Mouse (Mus musculus) ES-Bruce4 (cell line): ENCODE data around the gene Cd80. TPM values are rescaled to one million over a fixed set of nuclear protein-coding genes. Genes with fewer than 3 reads are reported as not detected.

Experiments used
- H3K27ac ChIP-seq: 2 replicates; pipeline ENCODE4 v1.5.1; 2012; ENCODE audit warnings: low read length, inconsistent platforms; ENCODE audit not compliant: insufficient read depth
- H3K27me3 ChIP-seq: 2 replicates; pipeline ENCODE4 v1.6.1; 2012; ENCODE audit warnings: mild to moderate bottlenecking, low read length, inconsistent platforms; ENCODE audit not compliant: control insufficient read depth, poor library complexity, insufficient read depth, severe bottlenecking
- H3K36me3 ChIP-seq: 2 replicates; pipeline ENCODE4 v1.6.1; 2012; ENCODE audit warnings: inconsistent platforms, mild to moderate bottlenecking, low read length, moderate library complexity; ENCODE audit not compliant: control insufficient read depth, poor library complexity, insufficient read depth, severe bottlenecking
- H3K4me1 ChIP-seq: one replicate; pipeline ENCODE4 v1.8.1; 2011; ENCODE audit warnings: low read length; ENCODE audit not compliant: control insufficient read depth, insufficient read depth
- H3K4me3 ChIP-seq: 2 replicates; pipeline ENCODE4 v1.5.1; 2011; ENCODE audit warnings: low read depth, mild to moderate bottlenecking, low read length
- H3K9ac ChIP-seq: 2 replicates; pipeline ENCODE4 v1.6.1; 2012; ENCODE audit warnings: low read depth, mild to moderate bottlenecking, inconsistent platforms; ENCODE audit not compliant: poor library complexity, severe bottlenecking
- H3K9me3 ChIP-seq: replicated peaks from 2 replicates; pipeline ENCODE4 v1.6.1; 2012; ENCODE audit warnings: mild to moderate bottlenecking, low read length, inconsistent platforms; ENCODE audit not compliant: control insufficient read depth, poor library complexity, insufficient read depth, severe bottlenecking
- CTCF ChIP-seq: IDR thresholded peaks from one replicate; pipeline ENCODE4 v1.8.1; 2011; ENCODE audit warnings: low read depth, low read length
- EP300 ChIP-seq: IDR thresholded peaks from 2 replicates; pipeline ENCODE4 v1.6.1; 2011; ENCODE audit warnings: low read depth, low read length; ENCODE audit not compliant: insufficient read depth
- POLR2A ChIP-seq: IDR thresholded peaks from one replicate; pipeline ENCODE4 v1.8.1; 2011; ENCODE audit warnings: low read length; ENCODE audit not compliant: insufficient read depth
- polyA plus RNA-seq: library from polyadenylated mRNA; stranded (reverse); fragments of >200 nt; gene quantifications from 2 replicates; pipeline ENCODE4 v1.2.4, GENCODE M21; 2011; ENCODE audit warnings: low read depth; ENCODE audit not compliant: missing spikeins, insufficient read depth, insufficient read length

Cd80 gene
- polyA plus RNA-seq, 1 experiment: 1.3 TPM

GRCm38 (mm10) chr16:38458600-38459280 is 3.4 kb downstream of the Cd80 start:
- no peak for TF ChIP-seq CTCF
- TF ChIP-seq EP300: 0 out of 2 replicates have a peak, but pooled peaks have one; percentile 55
- H3K9ac ChIP-seq: no peak overlapping the region
- peak overlapping the region; percentile 76 for H3K27ac ChIP-seq
- no peaks in the 10 kb centered on the region for H3K27me3 ChIP-seq
- peaks cover 6% of the 10 kb centered on the region for H3K4me1 ChIP-seq
- H3K9me3 ChIP-seq: no peaks in the 10 kb centered on the region
- H3K36me3 ChIP-seq: no peaks in the 10 kb centered on the region
- no peak overlapping the region for H3K4me3 ChIP-seq

GRCm38 (mm10) chr16:38459990-38460389 is 4.6 kb downstream of the Cd80 start:
- Histone ChIP-seq H3K9ac (no peak overlapping the region), H3K9me3 (no peaks in the 10 kb centered on the region), H3K4me3 (no peak overlapping the region), H3K27ac (no peak overlapping the region), H3K4me1 (peaks cover 6% of the 10 kb centered on the region), H3K27me3 (no peaks in the 10 kb centered on the region), H3K36me3 (no peaks in the 10 kb centered on the region)
- no peak for TF ChIP-seq CTCF
- TF ChIP-seq POLR2A: no peak
- TF ChIP-seq EP300: no peak

- Histone ChIP-seq H3K27me3 (no peaks in the 10 kb centered on the region), H3K4me1 (peaks cover 2% of the 10 kb centered on the region), H3K27ac (no peak overlapping the region), H3K9me3 (no peaks in the 10 kb centered on the region), H3K36me3 (no peaks in the 10 kb centered on the region), H3K9ac (no peak overlapping the region), H3K4me3 (no peak overlapping the region)
- no peak for TF ChIP-seq CTCF
- no peak for TF ChIP-seq EP300
- TF ChIP-seq POLR2A: no peak
Measured at GRCm38 (mm10) chr16:38461749-38462148, 6.4 kb downstream of the Cd80 start.

DNA sequence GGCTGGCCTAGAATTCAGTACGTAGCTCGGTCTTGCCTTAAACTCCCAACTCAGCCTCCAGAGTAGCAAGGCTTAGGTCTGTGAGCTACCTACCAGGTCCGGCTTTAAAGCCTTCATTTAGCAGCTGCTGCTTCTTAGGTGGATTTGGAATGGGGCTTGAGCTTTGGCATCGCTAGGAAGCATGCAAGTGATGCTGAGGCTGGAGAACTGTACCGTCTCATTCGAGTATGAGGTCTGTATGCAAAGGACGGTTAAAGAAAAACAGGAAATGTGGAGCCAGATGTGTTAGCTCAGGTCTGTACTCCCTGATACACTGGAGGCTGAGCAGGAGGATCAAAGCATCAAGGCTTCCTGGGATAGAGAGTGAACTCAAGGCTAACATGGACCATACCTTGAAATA is 6.8 kb downstream of the Cd80 start:
- TF ChIP-seq POLR2A (no peak), EP300 (no peak), CTCF (no peak)
- peaks cover 2% of the 10 kb centered on the region for H3K4me1 ChIP-seq
- H3K9ac ChIP-seq: no peak overlapping the region
- H3K9me3 ChIP-seq: no peaks in the 10 kb centered on the region
- H3K27me3 ChIP-seq: no peaks in the 10 kb centered on the region
- H3K4me3 ChIP-seq: no peak overlapping the region
- H3K27ac ChIP-seq: no peak overlapping the region
- H3K36me3 ChIP-seq: no peaks in the 10 kb centered on the region

DNA sequence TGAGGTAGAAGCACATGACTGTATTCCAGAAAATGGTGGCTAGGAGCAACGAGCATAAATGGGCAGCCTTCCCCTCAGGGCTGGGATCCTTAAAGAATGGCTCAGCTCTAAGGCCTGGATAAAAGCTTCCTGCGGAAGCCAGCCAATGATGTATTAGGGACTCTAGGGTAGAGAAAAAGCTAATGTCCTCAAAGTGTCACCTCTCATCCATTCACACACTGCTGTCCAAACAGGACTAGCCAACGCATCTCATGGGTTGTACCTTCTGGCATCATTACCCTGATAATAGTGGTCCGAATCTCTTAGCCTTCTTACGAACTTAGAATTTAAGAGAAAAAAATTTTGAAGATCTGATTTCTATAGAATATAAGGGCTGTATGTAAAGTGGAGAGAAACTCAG is 7.9 kb downstream of the Cd80 start:
- Histone ChIP-seq H3K36me3 (no peaks in the 10 kb centered on the region), H3K4me3 (no peak overlapping the region), H3K27me3 (no peaks in the 10 kb centered on the region), H3K4me1 (peaks cover 2% of the 10 kb centered on the region), H3K9me3 (no peaks in the 10 kb centered on the region), H3K27ac (no peak overlapping the region), H3K9ac (no peak overlapping the region)
- TF ChIP-seq EP300 (no peak), CTCF (no peak), POLR2A (no peak)

- H3K9me3 ChIP-seq: no peaks in the 10 kb centered on the region
- TF ChIP-seq EP300 (no peak), POLR2A (no peak), CTCF (no peak)
- H3K4me1 ChIP-seq: peaks cover 4% of the 10 kb centered on the region
- no peaks in the 10 kb centered on the region for H3K27me3 ChIP-seq
- no peak overlapping the region for H3K27ac ChIP-seq
- no peak overlapping the region for H3K9ac ChIP-seq
- no peak overlapping the region for H3K4me3 ChIP-seq
- H3K36me3 ChIP-seq: no peaks in the 10 kb centered on the region
Measured at GRCm38 (mm10) chr16:38466089-38466488, 10.7 kb downstream of the Cd80 start.
